Mouse (Mus musculus) olfactory bulb, adult 2 months (tissue): ENCODE measurements around the gene Nav3.

ENCODE experiments used
- CTCF ChIP-seq: fragments of 200-500 bp; IDR thresholded peaks from 2 replicates; pipeline ENCODE4 v1.5.1; 2012; ENCODE audit warnings: low read depth, mild to moderate bottlenecking, low read length, moderate library complexity; ENCODE audit not compliant: insufficient read depth
- POLR2A ChIP-seq: fragments of 200-500 bp; IDR thresholded peaks from 2 replicates; pipeline ENCODE4 v1.6.1; 2012; ENCODE audit warnings: mild to moderate bottlenecking, low read depth, low read length, moderate library complexity; ENCODE audit not compliant: insufficient read depth

DNA sequence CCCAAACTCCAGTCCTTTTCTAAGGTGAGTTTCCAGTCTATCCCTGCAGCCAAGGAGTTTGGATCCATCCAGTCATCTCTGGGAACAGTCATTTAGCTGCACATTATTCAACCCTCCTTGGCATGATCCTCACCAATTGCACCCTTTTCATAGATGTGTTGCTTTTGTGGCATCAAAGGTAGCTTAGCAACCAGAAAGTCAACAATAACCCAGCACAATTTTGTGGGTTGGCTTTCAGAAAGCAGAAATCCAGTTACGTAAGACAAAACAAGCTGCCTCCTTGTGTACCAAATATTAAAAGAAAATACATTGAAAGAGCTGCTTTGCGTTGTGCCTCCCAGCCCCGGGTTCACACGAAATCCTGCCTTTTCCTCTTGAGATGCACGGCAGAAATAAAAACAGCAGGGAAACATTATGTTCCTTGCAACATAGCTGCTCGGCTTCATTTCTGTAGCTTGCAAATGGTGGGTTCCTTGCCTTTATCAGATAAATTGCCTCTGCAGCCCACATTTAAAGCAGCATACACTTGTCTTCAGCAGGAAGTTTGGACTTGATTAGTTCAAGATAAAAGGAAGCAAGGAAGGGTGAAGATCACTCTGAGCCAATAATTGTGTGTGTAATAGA lies 222.6 kb downstream of the Nav3 start:
- TF ChIP-seq CTCF (no peak), POLR2A (no peak)
